Mouse (Mus musculus) liver, embryonic 16.5 days (tissue): ENCODE measurements around the gene Ube2d2b. TPM values are rescaled to one million over a fixed set of nuclear protein-coding genes. Genes with fewer than 3 reads are reported as not detected.

Source experiments
- ATAC-seq: fragments of 200-750 bp; cut with Nextera tagmentation; 2 replicates; pipeline ENCODE4 v1.8.0; 2017; ENCODE audit warnings: low read depth, mild to moderate bottlenecking, moderate number of reproducible peaks, moderate library complexity
- H3K27ac ChIP-seq: fragments of 300-500 bp; sonication (generic); 2 replicates; pipeline ENCODE4 v1.5.1; 2014; ENCODE audit warnings: mild to moderate bottlenecking, low read length
- H3K27me3 ChIP-seq: fragments of 300-500 bp; sonication (generic); 2 replicates; pipeline ENCODE4 v1.6.1; 2014; ENCODE audit warnings: low read depth, low read length, mixed read lengths; ENCODE audit not compliant: control insufficient read depth, insufficient read depth
- H3K36me3 ChIP-seq: fragments of 300-500 bp; sonication (generic); 2 replicates; pipeline ENCODE4 v1.6.1; 2014; ENCODE audit warnings: mild to moderate bottlenecking; ENCODE audit not compliant: control insufficient read depth, insufficient read depth
- H3K4me1 ChIP-seq: fragments of 300-500 bp; sonication (generic); 2 replicates; pipeline ENCODE4 v1.6.1; 2014; ENCODE audit warnings: low read depth, low read length, mixed read lengths; ENCODE audit not compliant: control insufficient read depth
- H3K4me2 ChIP-seq: fragments of 300-500 bp; sonication (generic); 2 replicates; pipeline ENCODE4 v1.6.1; 2014; ENCODE audit warnings: low read depth, low read length, mixed read lengths
- H3K4me3 ChIP-seq: fragments of 300-500 bp; sonication (generic); 2 replicates; pipeline ENCODE4 v1.5.1; 2014; ENCODE audit warnings: low read depth, mild to moderate bottlenecking, low read length
- H3K9ac ChIP-seq: fragments of 300-500 bp; sonication (generic); 2 replicates; pipeline ENCODE4 v1.6.1; 2014; ENCODE audit warnings: low read depth, low read length
- H3K9me3 ChIP-seq: fragments of 300-500 bp; sonication (generic); replicated peaks from 2 replicates; pipeline ENCODE4 v1.6.1; 2016; ENCODE audit warnings: low read length; ENCODE audit not compliant: control insufficient read depth
- WGBS: fragments of 180-500 bp; shearing (Covaris S2); extraction: QIAGEN DNeasy Blood & Tissue Kit; methylation state at CpG from one replicate; pipeline ENCODE4 v1.1.7; 2014; ENCODE audit not compliant: insufficient replicate concordance; 5-methylcytosine and 5-hydroxymethylcytosine counted together
- polyA plus RNA-seq: library from polyadenylated mRNA; unstranded; fragments of >200 nt; fragmentation: Nextera tagmentation; extraction: Ambion mirVana; gene quantifications from 2 replicates; pipeline ENCODE4 v1.2.1, GENCODE M21; 2015

Gene Ube2d2b
- polyA plus RNA-seq, 1 experiment from 2014 or later, result 0.40 TPM

DNA sequence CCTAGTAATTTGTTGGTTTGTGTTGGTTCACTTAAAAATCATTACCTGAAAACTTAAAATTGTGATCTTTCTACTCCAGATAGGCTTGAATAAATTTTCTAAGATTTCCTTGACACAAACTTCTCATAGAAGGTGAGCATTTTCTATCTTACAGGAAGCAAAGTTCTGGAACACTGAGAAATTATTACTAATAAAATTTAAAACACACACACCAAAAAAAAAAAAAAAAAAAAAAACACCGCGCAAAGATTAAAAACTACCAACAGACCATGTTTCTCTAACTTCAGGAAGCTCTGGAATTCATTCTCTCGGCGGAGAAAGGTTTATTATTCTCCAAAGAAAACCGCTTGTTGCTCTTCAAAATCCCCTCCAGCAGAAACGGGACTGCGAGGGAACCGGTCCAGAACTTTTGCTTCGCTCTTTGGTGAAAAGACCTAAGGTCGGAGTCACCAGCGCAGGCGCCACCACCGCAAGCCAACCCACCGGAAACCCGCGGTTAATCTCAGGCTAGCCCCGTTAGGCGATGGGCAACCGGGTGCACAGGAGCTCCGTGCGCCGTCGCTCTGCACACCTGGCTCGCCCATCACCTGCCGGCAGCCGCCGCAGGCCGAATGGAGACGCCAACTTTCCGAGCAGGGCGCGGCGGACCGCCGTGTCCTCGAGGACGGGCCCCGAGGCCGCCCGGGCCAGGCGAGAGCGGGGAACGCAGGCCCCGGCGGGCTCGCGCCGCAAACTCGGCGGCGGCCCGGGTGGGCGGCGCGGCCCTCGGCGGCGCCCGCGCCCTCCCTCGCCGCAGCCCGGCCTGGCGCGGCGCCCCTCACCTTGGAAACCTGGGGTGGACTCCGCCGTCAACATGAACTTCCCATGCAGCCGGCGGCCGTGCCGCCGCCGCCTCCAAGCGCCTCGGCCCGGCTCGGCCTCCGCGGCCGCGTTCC is 38.3 kb downstream of the Ube2d2b start:
- H3K9me3 ChIP-seq, result no peaks in the 10 kb centered on the region
- H3K36me3 ChIP-seq, result peaks cover 11% of the 10 kb centered on the region
- peak; percentile 44 for ATAC-seq
- H3K4me1 ChIP-seq, result peaks cover 61% of the 10 kb centered on the region
- peak overlapping the region; percentile 88 for H3K4me2 ChIP-seq
- WGBS, result under 1% methylated on average over 72 of the region's 82 CpGs
- peak overlapping the region; percentile 97 for H3K9ac ChIP-seq
- no peaks in the 10 kb centered on the region for H3K27me3 ChIP-seq
- peak overlapping the region; percentile 88 for H3K4me3 ChIP-seq
- H3K27ac ChIP-seq, result peak overlapping the region; percentile 94

DNA sequence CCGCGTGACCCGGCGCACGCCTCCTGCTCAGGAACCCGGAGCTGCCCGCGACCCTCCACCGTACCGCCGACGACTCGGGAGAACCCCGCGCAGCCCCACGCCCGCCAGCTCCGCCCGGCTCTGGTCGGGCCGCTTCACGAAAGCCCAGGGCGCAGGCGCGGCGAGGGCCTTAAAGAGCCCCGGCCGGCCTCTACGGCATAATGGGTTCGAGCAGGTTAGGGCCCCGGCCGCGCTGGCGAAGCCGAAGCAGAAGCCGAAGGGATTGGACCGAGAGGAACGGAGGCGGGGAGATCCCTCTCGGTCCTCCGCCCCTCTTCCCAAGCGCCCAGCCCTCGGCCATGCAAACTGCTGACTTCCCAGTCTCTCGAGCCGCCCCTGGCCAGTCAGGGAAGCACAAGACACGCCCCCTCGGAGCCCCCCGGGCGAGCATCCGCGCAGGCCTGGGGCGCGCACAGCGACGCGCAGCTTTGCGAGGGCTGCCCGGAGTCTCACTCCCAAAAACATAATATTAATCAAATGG is 39.1 kb downstream of the Ube2d2b start:
- Histone ChIP-seq H3K4me2 (peak overlapping the region; percentile 88), H3K9ac (peak overlapping the region; percentile 97), H3K4me3 (peak overlapping the region; percentile 88), H3K9me3 (no peaks in the 10 kb centered on the region), H3K27me3 (no peaks in the 10 kb centered on the region), H3K27ac (peak overlapping the region; percentile 94), H3K36me3 (peaks cover 11% of the 10 kb centered on the region), H3K4me1 (peaks cover 56% of the 10 kb centered on the region)
- peak; percentile 92 for ATAC-seq
- WGBS, result 0% methylated on average over 56 of the region's 58 CpGs

DNA sequence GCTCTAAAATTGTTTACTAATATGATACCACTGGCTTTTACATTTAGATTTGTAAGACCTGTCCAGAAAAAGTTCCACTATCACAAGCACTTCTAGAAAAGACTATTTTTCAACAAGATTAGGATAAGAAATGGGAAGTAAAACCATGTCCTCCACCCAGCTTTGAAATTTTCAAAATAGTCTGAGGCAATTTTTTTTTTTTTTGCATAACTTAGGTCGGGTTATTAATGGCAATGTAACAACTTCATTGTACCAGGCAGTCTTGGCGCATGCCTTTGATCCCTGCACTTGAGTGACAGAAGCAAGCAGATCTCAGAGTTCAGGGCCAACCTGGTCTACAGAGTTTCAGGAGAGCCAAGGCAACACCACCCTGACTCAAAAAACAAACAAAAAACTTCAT is 39.8 kb downstream of the Ube2d2b start:
- Histone ChIP-seq H3K9ac (peak overlapping the region; percentile 10; the same call in 1 of the 2 replicates), H3K27me3 (no peaks in the 10 kb centered on the region), H3K4me2 (peak overlapping the region; percentile 88), H3K27ac (peak overlapping the region; percentile 29; the same call in 1 of the 2 replicates), H3K9me3 (no peaks in the 10 kb centered on the region), H3K4me1 (peaks cover 48% of the 10 kb centered on the region), H3K4me3 (peak overlapping the region; percentile 37), H3K36me3 (peaks cover 11% of the 10 kb centered on the region)
- WGBS, result 40% methylated on average over 2 of the region's 2 CpGs
- ATAC-seq, result no peak

DNA sequence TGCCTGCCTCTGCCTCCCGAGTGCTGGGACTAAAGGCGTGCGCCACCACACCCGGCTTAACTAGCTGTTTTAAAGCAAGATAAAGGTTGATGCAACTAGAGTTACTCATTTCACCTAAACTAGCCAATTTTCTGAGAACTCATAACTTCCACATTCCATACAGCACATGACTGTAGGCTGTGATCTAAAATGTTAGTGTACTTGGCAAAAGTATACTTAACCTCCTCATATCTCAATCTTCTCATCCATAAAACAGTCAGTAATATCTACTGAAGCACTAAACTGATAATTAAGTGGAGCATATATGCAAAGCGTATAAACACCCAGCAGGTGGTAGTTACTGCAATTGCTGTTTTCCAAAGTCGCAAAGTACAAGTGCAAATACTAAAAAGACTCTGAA is 43.4 kb downstream of the Ube2d2b start:
- Histone ChIP-seq H3K27ac (peak overlapping the region; percentile 98), H3K9ac (peak overlapping the region; percentile 75), H3K27me3 (no peaks in the 10 kb centered on the region), H3K4me2 (peak overlapping the region; percentile 67), H3K4me3 (peak overlapping the region; percentile 71), H3K4me1 (peaks cover 31% of the 10 kb centered on the region), H3K9me3 (no peaks in the 10 kb centered on the region), H3K36me3 (peaks cover 11% of the 10 kb centered on the region)
- no peak for ATAC-seq
- WGBS, result 42% methylated on average over 6 of the region's 6 CpGs

DNA sequence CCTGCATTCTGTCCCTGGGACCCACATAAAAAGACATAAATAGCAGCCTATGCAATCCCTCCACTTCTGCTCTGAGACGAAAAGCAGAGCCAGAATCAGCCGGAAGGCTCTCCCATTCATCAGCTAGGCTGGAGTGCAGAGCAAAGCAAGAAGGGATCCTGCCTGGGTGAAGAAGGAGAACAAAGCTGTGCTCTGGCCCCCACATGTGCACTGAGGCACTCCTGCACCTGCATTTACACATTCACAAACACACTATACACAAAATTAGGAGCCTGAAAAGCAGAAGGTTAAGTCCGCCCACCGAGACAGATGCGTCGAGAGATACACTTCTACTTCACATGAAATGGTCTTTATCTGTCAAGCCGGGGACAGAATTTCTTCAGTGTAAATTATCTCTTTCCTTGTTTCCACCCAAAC is 44.0 kb downstream of the Ube2d2b start:
- peak overlapping the region; percentile 75 for H3K9ac ChIP-seq
- peak overlapping the region; percentile 98 for H3K27ac ChIP-seq
- H3K4me2 ChIP-seq, result peak overlapping the region; percentile 67
- no peaks in the 10 kb centered on the region for H3K9me3 ChIP-seq
- WGBS, result 17% methylated on average over 7 of the region's 7 CpGs
- ATAC-seq, result peak; percentile 51
- H3K4me3 ChIP-seq, result peak overlapping the region; percentile 71
- peaks cover 11% of the 10 kb centered on the region for H3K36me3 ChIP-seq
- H3K27me3 ChIP-seq, result no peaks in the 10 kb centered on the region
- peaks cover 33% of the 10 kb centered on the region for H3K4me1 ChIP-seq

DNA sequence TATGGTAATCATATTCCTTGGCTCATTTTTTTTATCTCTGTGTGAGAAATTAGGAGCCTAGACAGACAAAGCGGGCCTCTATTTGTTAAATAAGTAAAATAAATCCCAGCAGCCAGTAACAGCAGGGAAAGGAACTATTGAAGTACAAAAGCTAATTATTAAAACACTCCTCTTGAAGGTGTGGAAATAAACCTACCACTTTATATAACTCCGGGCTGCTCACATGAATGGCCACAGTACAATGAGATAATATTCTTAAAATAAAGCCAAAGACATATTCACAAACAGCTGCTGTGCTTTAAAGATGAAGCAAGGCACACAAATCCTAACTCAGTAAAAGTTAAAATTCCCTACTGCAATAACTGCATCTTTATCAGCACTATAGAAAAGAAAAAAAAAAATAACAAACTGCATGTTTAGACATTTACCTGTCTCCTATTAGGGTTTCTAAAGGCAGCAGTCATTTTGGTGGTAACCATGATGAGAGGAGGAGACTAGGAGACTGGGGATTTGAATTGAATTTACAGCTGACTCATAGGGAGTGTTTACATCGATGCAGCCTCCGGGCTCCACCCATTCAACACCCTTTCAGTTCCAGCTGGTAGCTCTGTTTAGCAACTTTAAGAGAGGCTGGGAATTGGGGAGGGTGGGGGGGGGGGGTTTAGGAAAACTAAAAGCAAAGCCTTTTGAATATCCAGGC is 44.8 kb downstream of the Ube2d2b start, which contains the start of gene Evi5:
TSS of gene Evi5 (minus strand) at position 547 of the 700 bp plus-strand sequence.
- Histone ChIP-seq H3K9me3 (no peaks in the 10 kb centered on the region), H3K4me3 (peak within 1 kb of the TSS; percentile 71), H3K4me1 (peaks cover 33% of the 10 kb centered on the region)

DNA sequence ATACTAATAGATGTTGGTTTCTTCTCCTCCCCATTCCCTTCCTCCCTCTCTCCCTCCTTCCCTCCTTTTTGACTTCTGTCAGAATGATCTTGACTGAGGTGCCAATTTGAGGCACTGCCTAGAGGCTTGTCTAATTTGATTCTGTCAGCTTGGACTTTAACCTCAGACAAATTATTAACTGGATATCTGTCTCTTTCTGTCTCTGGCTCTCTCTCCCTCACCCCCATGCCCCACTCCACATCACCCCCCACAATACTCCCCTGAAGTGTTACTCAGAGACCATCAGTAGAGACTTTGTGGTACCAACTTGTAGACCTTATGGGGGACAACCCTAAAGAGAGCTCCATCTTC is 45.3 kb downstream of the Ube2d2b start:
- Histone ChIP-seq H3K9ac (peak overlapping the region; percentile 52), H3K4me1 (peaks cover 31% of the 10 kb centered on the region), H3K36me3 (peaks cover 11% of the 10 kb centered on the region), H3K9me3 (no peaks in the 10 kb centered on the region), H3K4me2 (peak overlapping the region; percentile 53), H3K27me3 (no peaks in the 10 kb centered on the region), H3K4me3 (peak overlapping the region; percentile 71), H3K27ac (peak overlapping the region; percentile 98)
- peak; percentile 39 for ATAC-seq

More for the DNA sequence above, 44.8 kb downstream of the Ube2d2b start, which contains the start of gene Evi5:
- H3K4me2 ChIP-seq, result peak within 1 kb of the TSS; percentile 67
- H3K36me3 ChIP-seq, result peaks cover 11% of the 10 kb centered on the region
- no peaks in the 10 kb centered on the region for H3K27me3 ChIP-seq
- peak within 1 kb of the TSS; percentile 98 for H3K27ac ChIP-seq
- peak within 1 kb of the TSS; percentile 75 for H3K9ac ChIP-seq
- ATAC-seq, result peak; percentile 92
- 20% methylated on average over 4 of the region's 4 CpGs for WGBS

DNA sequence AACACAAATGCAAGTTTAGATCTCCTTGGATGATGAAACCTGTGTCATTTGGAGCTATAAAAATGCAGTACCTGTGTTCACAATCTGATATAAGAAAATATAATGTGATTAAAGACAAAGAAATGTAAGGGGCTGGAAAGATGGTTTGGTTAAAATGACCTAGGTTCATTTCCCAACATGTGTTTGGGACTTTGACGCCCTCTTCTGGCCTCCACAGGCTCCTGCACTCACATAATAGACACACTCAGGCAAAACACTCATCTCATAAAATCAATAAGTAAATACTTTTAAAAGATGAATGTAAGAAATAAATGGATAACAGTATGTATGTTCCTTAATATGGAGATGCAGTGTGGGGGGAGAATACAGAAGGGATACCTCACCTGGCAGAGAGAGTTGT is 47.2 kb downstream of the Ube2d2b start:
- no peak for ATAC-seq
- Histone ChIP-seq H3K27ac (no peak overlapping the region), H3K4me2 (no peak overlapping the region), H3K4me3 (no peak overlapping the region), H3K36me3 (peaks cover 8% of the 10 kb centered on the region), H3K9me3 (no peaks in the 10 kb centered on the region), H3K4me1 (peaks cover 23% of the 10 kb centered on the region), H3K9ac (no peak overlapping the region), H3K27me3 (no peaks in the 10 kb centered on the region)
- 84% methylated on average over 1 of the region's 1 CpGs for WGBS
